Mouse (Mus musculus): ENCODE measurements at regions not wholly inside any gene's neighbourhood (a gene's known extent, or its start where the extent isn't known, plus 50 kb on each side); places are given as distances from the start of the nearest gene placed in this dataset.

- no peak for TF ChIP-seq POLR2A (IDR thresholded peaks at IDR 0.05; ENCODE audit: low read depth, low read length)
- no peak for TF ChIP-seq CTCF (IDR thresholded peaks at IDR 0.05; ENCODE audit: borderline replicate concordance, insufficient read depth, low read length)
- H3K4me1 ChIP-seq (ENCODE audit: control insufficient read depth, insufficient read depth, low read length), result no peaks in the 10 kb centered on the region
- no peak overlapping the region for H3K4me3 ChIP-seq (ENCODE audit: insufficient read depth, low read length)
- no peak overlapping the region for H3K27ac ChIP-seq (ENCODE audit: insufficient read depth, low read length)
These were observed 88.0 kb upstream of the Chd6 start for GRCm38 (mm10) chr2:161196713-161197372.

- no peak overlapping the region for H3K4me3 ChIP-seq (ENCODE audit: insufficient read depth, low read length)
- TF ChIP-seq POLR2A (IDR thresholded peaks at IDR 0.05; ENCODE audit: low read depth, low read length), result no peak
- H3K4me1 ChIP-seq (ENCODE audit: control insufficient read depth, insufficient read depth, low read length), result no peaks in the 10 kb centered on the region
- H3K27ac ChIP-seq (ENCODE audit: insufficient read depth, low read length), result no peak overlapping the region
These were observed 78.6 kb upstream of the Chd6 start for GRCm38 (mm10) chr2:161187516-161187915.

- Histone ChIP-seq H3K27ac (ENCODE audit: insufficient read depth, low read length) (no peak overlapping the region), H3K4me3 (ENCODE audit: insufficient read depth, low read length) (no peak overlapping the region), H3K4me1 (ENCODE audit: control insufficient read depth, insufficient read depth, low read length) (no peaks in the 10 kb centered on the region)
- TF ChIP-seq CTCF (IDR thresholded peaks at IDR 0.05; ENCODE audit: borderline replicate concordance, insufficient read depth, low read length), result 0 out of 2 replicates have a peak, but pooled peaks have one; percentile 12
- no peak for TF ChIP-seq POLR2A (IDR thresholded peaks at IDR 0.05; ENCODE audit: low read depth, low read length)
These were observed 76.2 kb upstream of the Chd6 start for GRCm38 (mm10) chr2:161185122-161185521.

GRCm38 (mm10) chr2:161177355-161178021, 68.6 kb upstream of the Chd6 start:
- H3K4me3 ChIP-seq (ENCODE audit: insufficient read depth, low read length), result peak overlapping the region; percentile 73
- peak overlapping the region; percentile 65 for H3K27ac ChIP-seq (ENCODE audit: insufficient read depth, low read length)
- H3K4me1 ChIP-seq (ENCODE audit: control insufficient read depth, insufficient read depth, low read length), result peaks cover 2% of the 10 kb centered on the region; the same call in 1 of the 2 replicates
- TF ChIP-seq CTCF (IDR thresholded peaks at IDR 0.05; ENCODE audit: borderline replicate concordance, insufficient read depth, low read length), result peak; percentile 4; the same call in 1 of the 2 replicates
- no peak for TF ChIP-seq POLR2A (IDR thresholded peaks at IDR 0.05; ENCODE audit: low read depth, low read length)

GRCm38 (mm10) chr2:161166681-161167080, 57.8 kb upstream of the Chd6 start:
- H3K27ac ChIP-seq (ENCODE audit: insufficient read depth, low read length), result no peak overlapping the region
- TF ChIP-seq POLR2A (IDR thresholded peaks at IDR 0.05; ENCODE audit: low read depth, low read length), result no peak
- TF ChIP-seq CTCF (IDR thresholded peaks at IDR 0.05; ENCODE audit: borderline replicate concordance, insufficient read depth, low read length), result no peak
- no peak overlapping the region for H3K4me3 ChIP-seq (ENCODE audit: insufficient read depth, low read length)
- peaks cover 4% of the 10 kb centered on the region for H3K4me1 ChIP-seq (ENCODE audit: control insufficient read depth, insufficient read depth, low read length)

GRCm38 (mm10) chr2:161165495-161165894, 56.6 kb upstream of the Chd6 start:
- H3K4me3 ChIP-seq (ENCODE audit: insufficient read depth, low read length), result no peak overlapping the region
- H3K4me1 ChIP-seq (ENCODE audit: control insufficient read depth, insufficient read depth, low read length), result peaks cover 4% of the 10 kb centered on the region
- TF ChIP-seq POLR2A (IDR thresholded peaks at IDR 0.05; ENCODE audit: low read depth, low read length) (no peak), CTCF (IDR thresholded peaks at IDR 0.05; ENCODE audit: borderline replicate concordance, insufficient read depth, low read length) (no peak)
- no peak overlapping the region for H3K27ac ChIP-seq (ENCODE audit: insufficient read depth, low read length)

- Histone ChIP-seq H3K4me3 (ENCODE audit: insufficient read depth, low read length) (no peak overlapping the region), H3K27ac (ENCODE audit: insufficient read depth, low read length) (0 out of 2 replicates have a peak overlapping the region, but pooled peaks have one; percentile 13), H3K4me1 (ENCODE audit: control insufficient read depth, insufficient read depth, low read length) (peaks cover 4% of the 10 kb centered on the region)
- TF ChIP-seq CTCF (IDR thresholded peaks at IDR 0.05; ENCODE audit: borderline replicate concordance, insufficient read depth, low read length) (no peak), POLR2A (IDR thresholded peaks at IDR 0.05; ENCODE audit: low read depth, low read length) (no peak)
These were observed 55.4 kb upstream of the Chd6 start for GRCm38 (mm10) chr2:161164320-161164719.
